Mouse (Mus musculus) cerebellum, adult 8-10 months (tissue): ENCODE data around the gene Nfatc4.
A peak's percentile ranks its signal among the peaks of the same experiment; 100 is the strongest.

Experiments
- DNase-seq: peaks from one replicate; pipeline ENCODE4 v3.0.0; 2022

The Nfatc4 gene

GRCm38 (mm10) chr14:55822991-55823762, at the start of gene Nfatc4:
Gene Nfatc4, plus strand, starts transcription at chr14:55823144.
- no peak for DNase-seq

GRCm38 (mm10) chr14:55776711-55777110, 46.2 kb upstream of the Nfatc4 start:
- DNase-seq = no peak

- no peak for DNase-seq
These were observed 45.8 kb upstream of the Nfatc4 start for GRCm38 (mm10) chr14:55777176-55777575.

GRCm38 (mm10) chr14:55777806-55778205, 45.1 kb upstream of the Nfatc4 start:
- DNase-seq = no peak

GRCm38 (mm10) chr14:55778686-55779085, 44.3 kb upstream of the Nfatc4 start:
- DNase-seq = no peak

- no peak for DNase-seq
These were observed 43.3 kb upstream of the Nfatc4 start for GRCm38 (mm10) chr14:55779656-55780055.

- no peak for DNase-seq
These were observed 42.2 kb upstream of the Nfatc4 start for GRCm38 (mm10) chr14:55780736-55781135.

- DNase-seq = peak; percentile 59
These were observed 41.6 kb upstream of the Nfatc4 start for GRCm38 (mm10) chr14:55781310-55781709.

- no peak for DNase-seq
These were observed 40.5 kb upstream of the Nfatc4 start for GRCm38 (mm10) chr14:55782361-55782960.

- DNase-seq = no peak
These were observed 39.6 kb upstream of the Nfatc4 start for GRCm38 (mm10) chr14:55783171-55783957.

- DNase-seq = no peak
These were observed 39.0 kb upstream of the Nfatc4 start, which contains the start of gene Adcy4 for GRCm38 (mm10) chr14:55783958-55784235. Gene Adcy4, minus strand, starts transcription at chr14:55784095.

GRCm38 (mm10) chr14:55785195-55785594, 37.7 kb upstream of the Nfatc4 start:
- DNase-seq = no peak

- no peak for DNase-seq
These were observed 35.2 kb upstream of the Nfatc4 start for GRCm38 (mm10) chr14:55787731-55788130.

GRCm38 (mm10) chr14:55788256-55789050, 34.5 kb upstream of the Nfatc4 start, which contains the start of gene Ripk3:
Gene Ripk3, minus strand, starts transcription at chr14:55788865.
- no peak for DNase-seq

- no peak for DNase-seq
These were observed 29.5 kb upstream of the Nfatc4 start for GRCm38 (mm10) chr14:55793461-55793860.

- DNase-seq = no peak
These were observed 29.0 kb upstream of the Nfatc4 start for GRCm38 (mm10) chr14:55793946-55794345.

- no peak for DNase-seq
These were observed 27.4 kb upstream of the Nfatc4 start for GRCm38 (mm10) chr14:55795380-55796163.

- peak; percentile 60 for DNase-seq
These were observed 8.1 kb upstream of the Nfatc4 start for GRCm38 (mm10) chr14:55814885-55815284.

GRCm38 (mm10) chr14:55815310-55815751, 7.6 kb upstream of the Nfatc4 start:
- no peak for DNase-seq

- no peak for DNase-seq
These were observed 3.0 kb upstream of the Nfatc4 start for GRCm38 (mm10) chr14:55819845-55820405.

- DNase-seq = no peak
These were observed 2.4 kb upstream of the Nfatc4 start for GRCm38 (mm10) chr14:55820576-55820975.
